Mouse (Mus musculus) ES-E14 (cell line): ENCODE data around the gene Zfp740.

ENCODE experiments used
- HCFC1 ChIP-seq: IDR thresholded peaks from 2 replicates; pipeline ENCODE4 v1.6.1; 2012; ENCODE audit warnings: low read length, inconsistent platforms, borderline replicate concordance; ENCODE audit not compliant: insufficient read depth
- ZC3H11A ChIP-seq: IDR thresholded peaks from 2 replicates; pipeline ENCODE4 v1.6.1; 2012; ENCODE audit warnings: low read depth, mild to moderate bottlenecking, inconsistent platforms, low read length, borderline replicate concordance
- ZNF384 ChIP-seq: IDR thresholded peaks from 2 replicates; pipeline ENCODE4 v1.6.1; 2012; ENCODE audit warnings: low read depth, low read length, inconsistent platforms

GRCm38 (mm10) chr15:102238543-102239259 lies 35.7 kb downstream of the Zfp740 start:
- TF ChIP-seq ZC3H11A = no peak
- TF ChIP-seq ZNF384 = no peak
- TF ChIP-seq HCFC1 = no peak
